Mouse (Mus musculus) hindbrain, embryonic 14.5 days (tissue): ENCODE results near the gene Slc25a19. TPM values are rescaled to one million over a fixed set of nuclear protein-coding genes. Genes with fewer than 3 reads are reported as not detected.

Experiments used
- ATAC-seq: fragments of 200-750 bp; cut with Nextera tagmentation; 2 replicates; pipeline ENCODE4 v1.8.0; 2017; ENCODE audit warnings: moderate number of reproducible peaks, mild to moderate bottlenecking, moderate TSS enrichment, moderate library complexity; ENCODE audit not compliant: low FRiP score
- DNase-seq: peaks from one replicate; pipeline ENCODE4 v3.0.0-alpha.2; 2015; ENCODE audit warnings: low spot score
- H3K27ac ChIP-seq: fragments of 300-500 bp; sonication (generic); 2 replicates; pipeline ENCODE4 v1.5.1; 2014; ENCODE audit warnings: mild to moderate bottlenecking, moderate library complexity
- H3K27me3 ChIP-seq: fragments of 300-500 bp; sonication (generic); 2 replicates; pipeline ENCODE4 v1.6.1; 2014; ENCODE audit warnings: mild to moderate bottlenecking, low read length, mixed read lengths; ENCODE audit not compliant: control insufficient read depth, insufficient read depth
- H3K36me3 ChIP-seq: fragments of 300-500 bp; sonication (generic); replicated peaks from 2 replicates; pipeline ENCODE4 v1.6.1; 2014; ENCODE audit not compliant: control insufficient read depth, insufficient read depth
- H3K4me1 ChIP-seq: fragments of 300-500 bp; sonication (generic); replicated peaks from 2 replicates; pipeline ENCODE4 v1.6.1; 2014; ENCODE audit warnings: antibody characterized with exemption, low read length, mixed read lengths; ENCODE audit not compliant: control insufficient read depth, insufficient read depth
- H3K4me2 ChIP-seq: fragments of 300-500 bp; sonication (generic); replicated peaks from 2 replicates; pipeline ENCODE4 v1.6.1; 2014; ENCODE audit warnings: mild to moderate bottlenecking, moderate library complexity
- H3K4me3 ChIP-seq: fragments of 300-500 bp; sonication (generic); replicated peaks from 2 replicates; pipeline ENCODE4 v1.5.1; 2014; ENCODE audit warnings: mild to moderate bottlenecking, low read length
- H3K9ac ChIP-seq: fragments of 300-500 bp; sonication (generic); 2 replicates; pipeline ENCODE4 v1.6.1; 2014
- H3K9me3 ChIP-seq: fragments of 300-500 bp; sonication (generic); 2 replicates; pipeline ENCODE4 v1.6.1; 2016; ENCODE audit warnings: low read length; ENCODE audit not compliant: control insufficient read depth
- WGBS: fragments of 180-500 bp; shearing (Covaris S2); extraction: QIAGEN DNeasy Blood & Tissue Kit; methylation state at CpG from one replicate; pipeline ENCODE4 v1.1.7; 2014; 5-methylcytosine and 5-hydroxymethylcytosine counted together
- polyA plus RNA-seq: library from polyadenylated mRNA; unstranded; fragments of >200 nt; fragmentation: Nextera tagmentation; extraction: Ambion mirVana; gene quantifications from 2 replicates; pipeline ENCODE4 v1.2.1, GENCODE M21; 2014

The Slc25a19 gene
- polyA plus RNA-seq, 1 experiment from 2014 or later, result 37.8 TPM

GRCm38 (mm10) chr11:115608421-115609399, 19.4 kb downstream of the Slc25a19 start:
- H3K9ac ChIP-seq, result no peak overlapping the region
- peaks cover 46% of the 10 kb centered on the region for H3K36me3 ChIP-seq
- DNase-seq, result no peak
- whole genome bisulfite sequencing, result 79% methylated on average over 23 of the region's 23 CpGs
- no peaks in the 10 kb centered on the region; the same call in 1 of the 2 replicates for H3K27me3 ChIP-seq
- no peak overlapping the region for H3K27ac ChIP-seq
- no peaks in the 10 kb centered on the region for H3K9me3 ChIP-seq
- H3K4me2 ChIP-seq, result no peak overlapping the region
- no peak overlapping the region for H3K4me3 ChIP-seq
- H3K4me1 ChIP-seq, result peaks cover 16% of the 10 kb centered on the region
- no peak for ATAC-seq

GRCm38 (mm10) chr11:115606733-115607132, 21.4 kb downstream of the Slc25a19 start:
- H3K36me3 ChIP-seq, result peaks cover 46% of the 10 kb centered on the region
- H3K27ac ChIP-seq, result no peak overlapping the region
- H3K27me3 ChIP-seq, result no peaks in the 10 kb centered on the region
- WGBS, result 94% methylated on average over 18 of the region's 18 CpGs
- H3K4me2 ChIP-seq, result no peak overlapping the region
- ATAC-seq, result no peak
- no peak overlapping the region for H3K4me3 ChIP-seq
- H3K4me1 ChIP-seq, result peaks cover 24% of the 10 kb centered on the region
- H3K9ac ChIP-seq, result no peak overlapping the region
- no peak for DNase-seq
- H3K9me3 ChIP-seq, result no peaks in the 10 kb centered on the region

- no peak for DNase-seq
- H3K4me3 ChIP-seq, result peak overlapping the region; percentile 89
Measured at GRCm38 (mm10) chr11:115604304-115604696, 23.8 kb downstream of the Slc25a19 start.

GRCm38 (mm10) chr11:115603476-115604303, 24.4 kb downstream of the Slc25a19 start, which contains the start of the genes Mrps7 and Gga3:
Mrps7 (plus strand) TSS chr11:115603925.
Gga3 (minus strand) TSS chr11:115604051.
- Histone ChIP-seq H3K27me3 (no peaks in the 10 kb centered on the region), H3K4me2 (peak within 1 kb of the TSS; percentile 89), H3K27ac (peak within 1 kb of the TSS; percentile 98), H3K4me1 (peaks cover 25% of the 10 kb centered on the region), H3K4me3 (peak within 1 kb of the TSS; percentile 89), H3K9ac (peak within 1 kb of the TSS; percentile 92), H3K36me3 (peaks cover 47% of the 10 kb centered on the region), H3K9me3 (no peaks in the 10 kb centered on the region)
- under 1% methylated on average over 72 of the region's 93 CpGs for WGBS
- ATAC-seq (peak; percentile 97), DNase-seq (peak; percentile 93)

More at GRCm38 (mm10) chr11:115604304-115604696, 23.8 kb downstream of the Slc25a19 start:
- Histone ChIP-seq H3K27ac (peak overlapping the region; percentile 98), H3K27me3 (no peaks in the 10 kb centered on the region), H3K4me2 (peak overlapping the region; percentile 89), H3K36me3 (peaks cover 48% of the 10 kb centered on the region), H3K9me3 (no peaks in the 10 kb centered on the region), H3K4me1 (peaks cover 25% of the 10 kb centered on the region), H3K9ac (peak overlapping the region; percentile 92)
- ATAC-seq, result peak; percentile 16
- 0% methylated on average over 26 of the region's 26 CpGs for WGBS

- peak overlapping the region; percentile 92 for H3K9ac ChIP-seq
- H3K4me3 ChIP-seq, result peak overlapping the region; percentile 89
- ATAC-seq, result no peak
- no peaks in the 10 kb centered on the region for H3K27me3 ChIP-seq
- 8% methylated on average over 15 of the region's 15 CpGs for WGBS
- peak overlapping the region; percentile 98 for H3K27ac ChIP-seq
- no peaks in the 10 kb centered on the region for H3K9me3 ChIP-seq
- peaks cover 25% of the 10 kb centered on the region for H3K4me1 ChIP-seq
- peaks cover 41% of the 10 kb centered on the region for H3K36me3 ChIP-seq
- peak overlapping the region; percentile 89 for H3K4me2 ChIP-seq
- no peak for DNase-seq
Measured at GRCm38 (mm10) chr11:115603128-115603475, 25.0 kb downstream of the Slc25a19 start.

GRCm38 (mm10) chr11:115601174-115601573, 26.9 kb downstream of the Slc25a19 start:
- ATAC-seq, result no peak

GRCm38 (mm10) chr11:115600743-115601142, 27.4 kb downstream of the Slc25a19 start:
- H3K4me2 ChIP-seq, result no peak overlapping the region
- WGBS, result 98% methylated on average over 15 of the region's 15 CpGs

More at GRCm38 (mm10) chr11:115601174-115601573, 26.9 kb downstream of the Slc25a19 start:
- no peaks in the 10 kb centered on the region for H3K27me3 ChIP-seq
- peaks cover 25% of the 10 kb centered on the region for H3K4me1 ChIP-seq
- peaks cover 37% of the 10 kb centered on the region for H3K36me3 ChIP-seq
- no peaks in the 10 kb centered on the region for H3K9me3 ChIP-seq
- no peak overlapping the region for H3K4me3 ChIP-seq
- no peak overlapping the region for H3K4me2 ChIP-seq
- no peak overlapping the region for H3K9ac ChIP-seq
- no peak for DNase-seq
- H3K27ac ChIP-seq, result no peak overlapping the region
- 96% methylated on average over 4 of the region's 4 CpGs for WGBS

GRCm38 (mm10) chr11:115599722-115600121, 28.4 kb downstream of the Slc25a19 start:
- peaks cover 37% of the 10 kb centered on the region for H3K36me3 ChIP-seq
- no peaks in the 10 kb centered on the region for H3K9me3 ChIP-seq
- H3K4me1 ChIP-seq, result peaks cover 18% of the 10 kb centered on the region
- no peak for DNase-seq
- H3K9ac ChIP-seq, result no peak overlapping the region
- no peak overlapping the region for H3K4me3 ChIP-seq
- H3K27ac ChIP-seq, result no peak overlapping the region
- WGBS, result 94% methylated on average over 7 of the region's 7 CpGs
- ATAC-seq, result no peak
- H3K4me2 ChIP-seq, result no peak overlapping the region
- no peaks in the 10 kb centered on the region for H3K27me3 ChIP-seq

More at GRCm38 (mm10) chr11:115600743-115601142, 27.4 kb downstream of the Slc25a19 start:
- no peak for DNase-seq
- Histone ChIP-seq H3K27me3 (no peaks in the 10 kb centered on the region), H3K9ac (no peak overlapping the region), H3K27ac (no peak overlapping the region), H3K4me3 (no peak overlapping the region), H3K36me3 (peaks cover 37% of the 10 kb centered on the region), H3K4me1 (peaks cover 25% of the 10 kb centered on the region), H3K9me3 (no peaks in the 10 kb centered on the region)
- ATAC-seq, result no peak

- no peak for ATAC-seq
Measured at GRCm38 (mm10) chr11:115598309-115598708, 29.8 kb downstream of the Slc25a19 start.

More at GRCm38 (mm10) chr11:115598309-115598708, 29.8 kb downstream of the Slc25a19 start:
- H3K27me3 ChIP-seq, result no peaks in the 10 kb centered on the region
- H3K27ac ChIP-seq, result no peak overlapping the region
- no peak overlapping the region for H3K4me3 ChIP-seq
- peaks cover 51% of the 10 kb centered on the region for H3K36me3 ChIP-seq
- H3K9me3 ChIP-seq, result no peaks in the 10 kb centered on the region
- no peak overlapping the region for H3K9ac ChIP-seq
- H3K4me1 ChIP-seq, result peaks cover 15% of the 10 kb centered on the region
- no peak overlapping the region for H3K4me2 ChIP-seq
- WGBS, result 94% methylated on average over 4 of the region's 4 CpGs
- no peak for DNase-seq
